Mouse (Mus musculus) stomach, embryonic 15.5 days (tissue): ENCODE measurements around the gene St7. TPM values are rescaled to one million over a fixed set of nuclear protein-coding genes. Genes with fewer than 3 reads are reported as not detected.
"Not testable (repeated sequence)": the region's sequence is repeated elsewhere in the genome, so short reads cannot be mapped to it uniquely, and the experiment has no call there.

Experiments used
- ATAC-seq: fragments of 200-750 bp; cut with Nextera tagmentation; 2 replicates; pipeline ENCODE4 v1.8.0; 2017; ENCODE audit warnings: low read depth, moderate number of reproducible peaks, moderate TSS enrichment; ENCODE audit not compliant: insufficient read depth, low FRiP score
- H3K27ac ChIP-seq: fragments of 300-500 bp; sonication (generic); 2 replicates; pipeline ENCODE4 v1.5.1; 2015; ENCODE audit warnings: mild to moderate bottlenecking, inconsistent platforms
- H3K27me3 ChIP-seq: fragments of 300-500 bp; sonication (generic); replicated peaks from 2 replicates; pipeline ENCODE4 v1.6.1; 2015; ENCODE audit warnings: inconsistent platforms
- H3K36me3 ChIP-seq: fragments of 300-500 bp; sonication (generic); 2 replicates; pipeline ENCODE4 v1.6.1; 2015; ENCODE audit warnings: inconsistent platforms
- H3K4me1 ChIP-seq: fragments of 300-500 bp; sonication (generic); 2 replicates; pipeline ENCODE4 v1.6.1; 2015; ENCODE audit warnings: inconsistent platforms
- H3K4me2 ChIP-seq: fragments of 300-500 bp; sonication (generic); 2 replicates; pipeline ENCODE4 v1.6.1; 2015; ENCODE audit warnings: mild to moderate bottlenecking, inconsistent platforms
- H3K4me3 ChIP-seq: fragments of 300-500 bp; sonication (generic); replicated peaks from 2 replicates; pipeline ENCODE4 v1.5.1; 2015; ENCODE audit warnings: inconsistent platforms
- H3K9ac ChIP-seq: fragments of 300-500 bp; sonication (generic); 2 replicates; pipeline ENCODE4 v1.6.1; 2015; ENCODE audit warnings: inconsistent platforms
- H3K9me3 ChIP-seq: fragments of 300-500 bp; sonication (generic); 2 replicates; pipeline ENCODE4 v1.6.1; 2016; ENCODE audit warnings: inconsistent platforms
- WGBS: fragments of 180-500 bp; shearing (Covaris S2); methylation state at CpG from one replicate; pipeline ENCODE4 v1.1.7; 2015; 5-methylcytosine and 5-hydroxymethylcytosine counted together
- polyA plus RNA-seq: library from polyadenylated mRNA; unstranded; fragments of >200 nt; fragmentation: Nextera tagmentation; extraction: Ambion mirVana; gene quantifications from 2 replicates; pipeline ENCODE4 v1.2.1, GENCODE M21; 2015

Gene St7
- polyA plus RNA-seq, 1 experiment from 2014 or later, result 23.5 TPM

GRCm38 (mm10) chr6:17680266-17680925 lies 12.3 kb upstream of the St7 start:
- no peaks in the 10 kb centered on the region for H3K36me3 ChIP-seq
- no peak overlapping the region for H3K4me3 ChIP-seq
- no peak overlapping the region for H3K27ac ChIP-seq
- no peaks in the 10 kb centered on the region for H3K9me3 ChIP-seq
- H3K9ac ChIP-seq, result no peak overlapping the region
- ATAC-seq, result peak; percentile 71; the same call in 1 of the 2 replicates
- no peaks in the 10 kb centered on the region for H3K4me1 ChIP-seq
- H3K4me2 ChIP-seq, result no peak overlapping the region
- 79% methylated on average over 6 of the region's 6 CpGs for WGBS
- H3K27me3 ChIP-seq, result no peaks in the 10 kb centered on the region

GRCm38 (mm10) chr6:17681810-17682209 lies 10.9 kb upstream of the St7 start:
- 95% methylated on average over 8 of the region's 8 CpGs for WGBS
- 0 out of 2 replicates have a peak, but pooled peaks have one; percentile 22 for ATAC-seq
- no peak overlapping the region for H3K27ac ChIP-seq
- no peaks in the 10 kb centered on the region for H3K4me1 ChIP-seq
- no peak overlapping the region for H3K4me3 ChIP-seq
- H3K4me2 ChIP-seq, result no peak overlapping the region
- no peaks in the 10 kb centered on the region for H3K9me3 ChIP-seq
- H3K36me3 ChIP-seq, result no peaks in the 10 kb centered on the region
- H3K27me3 ChIP-seq, result no peaks in the 10 kb centered on the region
- no peak overlapping the region for H3K9ac ChIP-seq

DNA sequence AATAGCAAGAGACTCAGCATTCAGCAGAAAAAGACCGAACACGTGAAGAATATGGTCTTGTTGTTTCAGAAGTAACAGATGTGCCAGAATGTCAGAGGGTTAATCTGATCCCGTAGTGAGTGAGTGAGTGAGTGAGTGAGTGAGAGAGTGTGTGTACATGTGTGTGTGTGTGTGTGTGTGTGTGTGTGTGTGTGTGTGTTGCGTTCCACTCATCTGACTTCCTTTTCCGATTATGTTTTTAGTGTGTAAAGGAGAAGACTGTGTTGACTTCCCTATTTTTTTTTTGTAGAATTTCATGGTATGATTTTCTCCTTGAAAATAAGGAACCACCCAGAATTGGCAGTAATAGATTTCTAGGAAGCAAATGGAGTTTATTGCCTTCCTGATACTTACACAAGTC lies 4.1 kb upstream of the St7 start:
- Histone ChIP-seq H3K36me3 (no peaks in the 10 kb centered on the region), H3K9me3 (no peaks in the 10 kb centered on the region), H3K27me3 (no peaks in the 10 kb centered on the region), H3K27ac (no peak overlapping the region), H3K9ac (no peak overlapping the region), H3K4me2 (no peak overlapping the region), H3K4me3 (no peak overlapping the region), H3K4me1 (no peaks in the 10 kb centered on the region)
- ATAC-seq, result no peak
- 64% methylated on average over 5 of the region's 5 CpGs for WGBS

GRCm38 (mm10) chr6:17693726-17694549 lies 1.2 kb downstream of the St7 start:
- under 1% methylated on average over 76 of the region's 97 CpGs for WGBS
- ATAC-seq, result peak; percentile 75
- Histone ChIP-seq H3K4me1 (peaks cover 9% of the 10 kb centered on the region; the same call in 1 of the 2 replicates), H3K4me2 (peak overlapping the region; percentile 79), H3K36me3 (no peaks in the 10 kb centered on the region), H3K27me3 (no peaks in the 10 kb centered on the region), H3K27ac (peak overlapping the region; percentile 89), H3K9ac (peak overlapping the region; percentile 55), H3K9me3 (no peaks in the 10 kb centered on the region), H3K4me3 (peak overlapping the region; percentile 73)

DNA sequence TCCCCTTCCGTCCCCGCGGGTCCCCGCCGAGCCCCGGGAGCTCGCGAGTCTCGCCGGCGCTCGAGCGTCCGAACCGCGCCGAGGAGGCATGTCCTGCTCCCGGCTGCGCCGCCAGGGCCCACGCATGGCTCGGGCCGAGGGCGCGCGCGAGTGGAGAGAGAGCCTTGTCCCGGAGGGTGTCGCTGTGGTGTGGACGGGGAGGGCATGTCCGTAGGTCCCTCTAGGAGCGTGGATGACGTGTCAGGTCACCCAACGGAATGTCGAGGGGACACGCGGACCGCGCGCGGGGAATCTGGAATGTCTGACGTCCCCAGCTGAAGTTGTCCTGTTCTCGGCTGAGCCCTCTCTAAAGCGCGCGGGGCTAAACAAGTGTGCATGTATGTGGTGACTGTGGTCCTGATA lies 1.8 kb downstream of the St7 start:
- under 1% methylated on average over 28 of the region's 46 CpGs for WGBS
- ATAC-seq, result peak; percentile 78
- Histone ChIP-seq H3K27me3 (no peaks in the 10 kb centered on the region), H3K4me3 (peak overlapping the region; percentile 73), H3K9ac (peak overlapping the region; percentile 55), H3K4me2 (peak overlapping the region; percentile 79), H3K9me3 (no peaks in the 10 kb centered on the region), H3K36me3 (no peaks in the 10 kb centered on the region), H3K4me1 (peaks cover 9% of the 10 kb centered on the region; the same call in 1 of the 2 replicates), H3K27ac (peak overlapping the region; percentile 89)

DNA sequence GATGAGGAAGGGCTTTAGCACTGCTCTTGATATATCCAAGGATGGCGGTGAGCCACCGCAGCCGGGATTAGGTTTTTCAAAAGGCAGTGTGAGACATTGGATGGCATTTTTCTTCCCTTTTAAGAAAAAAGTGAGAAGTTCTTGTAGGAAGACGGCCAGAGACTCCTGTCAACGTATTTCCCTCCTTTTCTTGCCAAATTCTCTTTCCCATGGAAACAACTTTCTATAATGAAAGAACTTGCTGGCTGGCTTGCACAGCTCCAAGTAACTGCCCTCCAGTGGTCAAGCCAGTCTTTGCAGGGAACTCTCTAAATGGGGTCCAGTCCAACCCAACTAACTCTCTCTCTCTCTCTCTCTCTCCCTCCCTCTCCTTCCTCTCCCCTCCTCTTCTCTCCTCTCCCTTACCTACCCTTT lies 3.6 kb downstream of the St7 start:
- Histone ChIP-seq H3K4me3 (no peak overlapping the region), H3K4me2 (peak overlapping the region; percentile 15; the same call in 1 of the 2 replicates), H3K27me3 (no peaks in the 10 kb centered on the region), H3K4me1 (peaks cover 9% of the 10 kb centered on the region; the same call in 1 of the 2 replicates), H3K36me3 (no peaks in the 10 kb centered on the region), H3K27ac (no peak overlapping the region), H3K9me3 (no peaks in the 10 kb centered on the region), H3K9ac (no peak overlapping the region)
- WGBS, result 51% methylated on average over 5 of the region's 5 CpGs
- ATAC-seq, result no peak

DNA sequence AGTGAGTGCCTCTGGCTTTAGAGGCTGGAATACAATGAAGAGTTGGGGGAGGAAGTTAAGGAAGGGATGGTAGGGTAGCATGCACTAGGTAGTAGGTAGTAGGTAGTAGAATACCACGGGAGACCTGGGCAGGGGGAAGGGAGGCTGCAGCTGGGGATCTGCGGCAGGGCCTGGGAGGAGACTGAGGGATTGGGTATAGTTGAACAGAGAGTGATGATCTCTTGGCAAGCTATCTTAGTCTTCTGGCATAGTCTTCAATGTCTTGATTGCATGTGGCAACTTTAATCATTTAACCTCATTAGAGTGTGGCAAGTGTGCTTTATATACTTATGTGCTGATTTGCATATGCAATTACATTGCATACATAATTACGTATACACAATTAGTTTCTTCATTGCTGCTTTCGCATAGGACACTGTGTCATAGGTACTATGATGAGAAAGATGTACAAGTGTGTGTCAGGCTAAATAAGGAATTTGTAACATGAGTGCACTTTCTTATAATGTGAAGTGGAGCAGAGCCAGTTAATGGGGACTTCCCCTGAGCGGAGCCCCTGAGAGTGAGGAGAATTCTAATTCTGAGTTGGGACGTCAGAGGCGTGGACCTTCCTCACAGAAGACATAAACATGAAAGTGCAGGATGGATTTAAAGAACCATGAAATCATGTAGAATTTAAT lies 8.3 kb downstream of the St7 start:
- 62% methylated on average over 7 of the region's 7 CpGs for WGBS
- H3K36me3 ChIP-seq, result no peaks in the 10 kb centered on the region
- H3K4me3 ChIP-seq, result no peak overlapping the region
- peaks cover 3% of the 10 kb centered on the region; the same call in 1 of the 2 replicates for H3K4me1 ChIP-seq
- no peaks in the 10 kb centered on the region for H3K27me3 ChIP-seq
- no peaks in the 10 kb centered on the region for H3K9me3 ChIP-seq
- H3K27ac ChIP-seq, result no peak overlapping the region
- no peak for ATAC-seq
- H3K4me2 ChIP-seq, result no peak overlapping the region
- H3K9ac ChIP-seq, result no peak overlapping the region

DNA sequence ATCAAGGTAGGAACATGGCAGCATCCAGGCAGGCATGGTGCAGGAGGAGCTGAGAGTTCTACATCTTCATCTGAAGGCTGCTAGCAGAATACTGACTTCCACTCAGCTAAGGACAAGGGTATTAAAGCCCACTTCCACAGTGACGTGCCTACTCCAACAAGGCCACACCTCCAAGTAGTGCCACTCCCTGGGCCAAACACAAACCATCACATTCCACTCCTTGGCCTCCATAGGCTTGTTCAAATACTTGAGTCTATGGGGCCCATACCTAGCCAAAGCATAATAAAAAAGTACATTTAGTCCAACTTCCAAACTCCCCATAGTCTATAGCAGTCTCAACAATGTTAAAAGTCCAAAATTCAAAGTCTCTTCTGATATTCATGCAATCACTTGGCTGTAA lies 11.3 kb downstream of the St7 start:
- H3K36me3 ChIP-seq, H3K9me3 ChIP-seq, H3K27ac ChIP-seq, H3K9ac ChIP-seq, H3K27me3 ChIP-seq, H3K4me3 ChIP-seq, ATAC-seq, H3K4me2 ChIP-seq, H3K4me1 ChIP-seq: not testable (repeated sequence)
- WGBS, result 59% methylated on average over 1 of the region's 1 CpGs

DNA sequence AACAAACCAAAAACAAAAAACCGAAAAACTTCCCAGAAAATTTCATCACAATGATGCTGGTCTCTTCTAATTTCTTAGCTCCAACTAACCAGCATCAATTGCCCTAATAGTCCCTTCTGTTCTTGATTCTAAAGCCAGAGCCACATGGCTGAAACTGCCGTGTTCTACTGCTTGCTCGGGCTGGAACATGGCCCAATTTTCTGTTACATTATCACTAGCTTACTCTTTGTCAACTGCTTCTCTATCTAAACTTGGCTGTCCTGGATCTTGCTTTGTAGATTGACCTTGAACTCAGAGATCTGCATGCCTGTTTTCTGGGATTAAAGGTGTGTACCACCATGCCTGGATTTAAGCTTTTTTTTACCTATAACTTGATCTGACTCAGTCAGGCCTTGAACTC lies 13.2 kb downstream of the St7 start:
- Histone ChIP-seq H3K9ac (no peak overlapping the region), H3K36me3 (no peaks in the 10 kb centered on the region), H3K4me2 (no peak overlapping the region), H3K9me3 (no peaks in the 10 kb centered on the region), H3K27me3 (no peaks in the 10 kb centered on the region), H3K4me1 (no peaks in the 10 kb centered on the region), H3K27ac (no peak overlapping the region), H3K4me3 (no peak overlapping the region)
- ATAC-seq, result no peak
- WGBS, result 89% methylated on average over 3 of the region's 3 CpGs

GRCm38 (mm10) chr6:17718978-17719377 lies 26.2 kb downstream of the St7 start:
- Histone ChIP-seq H3K27ac (no peak overlapping the region; the same call in 1 of the 2 replicates), H3K9ac (no peak overlapping the region), H3K9me3 (no peaks in the 10 kb centered on the region), H3K4me1 (no peaks in the 10 kb centered on the region), H3K36me3 (no peaks in the 10 kb centered on the region), H3K27me3 (no peaks in the 10 kb centered on the region), H3K4me3 (no peak overlapping the region), H3K4me2 (no peak overlapping the region)
- WGBS, result 78% methylated on average over 7 of the region's 7 CpGs
- ATAC-seq, result no peak; the same call in 1 of the 2 replicates

GRCm38 (mm10) chr6:17719423-17719822 lies 26.7 kb downstream of the St7 start:
- H3K27ac ChIP-seq, result no peak overlapping the region; the same call in 1 of the 2 replicates
- no peak for ATAC-seq
- no peaks in the 10 kb centered on the region for H3K9me3 ChIP-seq
- no peaks in the 10 kb centered on the region for H3K36me3 ChIP-seq
- no peaks in the 10 kb centered on the region for H3K4me1 ChIP-seq
- H3K9ac ChIP-seq, result no peak overlapping the region
- H3K4me2 ChIP-seq, result no peak overlapping the region
- H3K4me3 ChIP-seq, result no peak overlapping the region
- 82% methylated on average over 5 of the region's 5 CpGs for WGBS
- no peaks in the 10 kb centered on the region for H3K27me3 ChIP-seq

GRCm38 (mm10) chr6:17720022-17720421 lies 27.3 kb downstream of the St7 start:
- WGBS, result 65% methylated on average over 6 of the region's 6 CpGs
- Histone ChIP-seq H3K36me3 (no peaks in the 10 kb centered on the region), H3K27me3 (no peaks in the 10 kb centered on the region), H3K4me2 (no peak overlapping the region), H3K9ac (no peak overlapping the region), H3K27ac (no peak overlapping the region), H3K4me1 (no peaks in the 10 kb centered on the region), H3K9me3 (no peaks in the 10 kb centered on the region), H3K4me3 (no peak overlapping the region)
- no peak for ATAC-seq
